Mouse (Mus musculus): ENCODE measurements around the gene Numa1. TPM values are rescaled to one million over a fixed set of nuclear protein-coding genes. Genes with fewer than 3 reads are reported as not detected.
"Not testable (repeated sequence)": the region's sequence is repeated elsewhere in the genome, so short reads cannot be mapped to it uniquely, and the experiment has no call there.

Gene Numa1
- total RNA-seq, 1 experiment from 2014 or later = 154 TPM

DNA sequence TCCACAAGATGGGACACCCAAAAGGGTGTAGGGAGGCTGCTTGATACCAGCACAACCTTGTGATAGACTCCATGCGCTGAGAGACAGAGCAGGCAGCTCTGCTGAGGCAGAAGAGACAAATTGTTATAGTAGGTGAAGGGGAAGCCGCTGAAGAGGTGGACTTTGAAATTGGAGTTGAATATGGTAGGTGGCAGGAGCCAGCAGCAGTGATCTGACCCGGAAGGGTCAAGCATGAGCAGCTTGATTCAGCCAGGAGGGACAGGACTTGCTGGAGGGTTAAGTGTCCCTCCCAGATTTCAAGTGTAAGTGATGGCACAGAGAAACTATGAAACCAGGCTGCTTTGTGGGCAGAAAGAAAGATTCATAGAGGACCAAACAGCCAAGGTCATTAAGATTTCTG is 51.2 kb downstream of the Numa1 start:
- DNase-seq = no peak

DNA sequence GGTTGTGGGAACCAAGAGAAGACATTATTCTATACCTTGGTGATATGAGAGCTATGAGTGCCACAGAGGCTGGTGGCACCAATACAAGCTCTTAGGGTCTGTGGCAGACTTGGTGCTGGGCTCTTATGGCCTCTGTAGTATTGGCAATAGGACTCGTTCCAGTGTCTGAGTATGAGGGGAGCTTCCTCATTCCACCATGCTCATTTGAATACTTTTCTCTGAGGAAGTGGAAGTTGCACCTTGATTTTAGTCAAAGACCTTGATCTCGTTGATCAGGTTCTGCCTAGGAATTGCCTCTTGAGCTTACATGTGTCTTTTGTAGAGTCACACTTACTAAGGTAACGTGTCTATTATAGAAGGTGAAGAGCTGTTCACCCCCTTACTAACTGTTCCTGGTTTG is 60.3 kb downstream of the Numa1 start:
- no peak for DNase-seq

DNA sequence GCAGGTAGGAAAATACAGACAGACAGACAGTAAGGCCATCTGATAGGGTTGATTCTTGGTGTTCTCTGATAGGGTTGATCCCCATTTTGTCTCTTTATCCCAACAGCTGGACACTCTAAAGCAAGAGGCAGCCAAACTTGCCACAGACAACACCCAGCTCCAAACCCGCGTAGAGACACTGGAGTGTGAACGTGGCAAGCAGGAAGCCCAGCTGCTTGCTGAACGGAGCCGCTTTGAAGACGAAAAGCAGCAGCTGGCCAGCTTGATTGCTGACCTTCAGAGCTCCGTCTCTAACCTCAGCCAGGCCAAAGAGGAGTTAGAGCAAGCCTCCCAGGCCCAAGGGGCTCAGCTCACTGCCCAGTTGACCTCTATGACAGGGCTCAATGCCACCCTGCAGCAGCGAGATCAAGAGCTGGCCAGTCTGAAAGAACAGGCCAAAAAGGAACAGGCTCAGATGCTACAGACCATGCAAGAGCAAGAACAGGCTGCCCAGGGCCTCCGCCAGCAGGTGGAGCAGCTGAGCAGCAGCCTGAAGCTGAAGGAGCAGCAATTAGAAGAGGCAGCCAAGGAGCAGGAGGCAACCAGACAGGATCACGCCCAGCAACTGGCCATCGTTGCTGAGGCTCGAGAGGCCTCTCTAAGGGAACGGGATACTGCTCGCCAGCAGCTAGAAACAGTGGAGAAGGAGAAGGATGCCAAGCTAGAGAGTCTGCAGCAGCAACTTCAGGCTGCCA is 64.5 kb downstream of the Numa1 start:
- DNase-seq = peak; percentile 92

DNA sequence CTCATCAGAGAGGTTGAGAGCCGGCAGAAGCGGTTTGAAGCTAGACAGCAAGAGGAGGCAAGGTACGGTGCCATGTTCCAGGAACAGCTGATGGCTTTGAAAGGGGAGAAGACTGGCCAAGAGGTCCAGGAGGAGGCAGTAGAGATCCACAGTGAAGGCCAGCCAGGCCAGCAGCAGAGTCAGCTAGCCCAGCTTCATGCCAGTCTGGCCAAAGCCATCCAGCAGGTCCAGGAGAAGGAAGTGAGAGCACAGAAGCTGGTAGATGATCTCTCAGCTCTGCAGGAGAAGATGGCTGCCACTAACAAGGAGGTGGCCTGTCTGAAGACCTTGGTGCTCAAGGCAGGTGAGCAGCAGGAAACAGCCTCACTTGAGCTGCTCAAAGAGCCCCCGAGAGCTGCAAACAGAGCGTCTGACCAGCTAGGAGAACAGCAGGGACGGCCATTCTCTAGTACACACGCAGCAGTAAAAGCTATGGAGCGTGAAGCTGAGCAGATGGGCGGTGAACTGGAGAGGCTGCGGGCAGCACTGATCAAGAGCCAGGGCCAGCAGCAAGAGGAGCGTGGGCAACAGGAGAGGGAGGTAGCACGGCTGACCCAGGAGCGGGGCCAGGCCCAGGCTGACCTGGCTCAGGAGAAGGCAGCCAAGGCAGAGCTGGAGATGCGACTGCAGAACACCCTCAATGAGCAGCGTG is 65.7 kb downstream of the Numa1 start:
- no peak for DNase-seq

DNA sequence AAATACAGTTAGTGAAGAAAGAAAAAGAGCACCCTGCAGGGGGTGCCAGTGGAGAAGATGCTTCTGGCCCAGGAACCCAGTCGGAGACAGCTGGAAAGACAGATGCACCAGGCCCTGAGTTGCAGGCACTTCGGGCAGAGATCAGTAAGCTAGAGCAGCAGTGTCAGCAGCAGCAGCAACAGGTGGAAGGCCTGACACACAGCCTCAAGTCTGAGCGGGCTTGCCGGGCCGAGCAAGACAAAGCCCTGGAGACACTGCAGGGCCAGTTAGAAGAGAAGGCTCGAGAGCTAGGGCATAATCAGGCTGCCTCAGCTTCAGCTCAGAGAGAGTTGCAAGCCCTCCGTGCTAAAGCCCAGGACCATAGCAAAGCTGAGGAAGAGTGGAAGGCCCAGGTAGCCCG is 66.4 kb downstream of the Numa1 start:
- DNase-seq = no peak

DNA sequence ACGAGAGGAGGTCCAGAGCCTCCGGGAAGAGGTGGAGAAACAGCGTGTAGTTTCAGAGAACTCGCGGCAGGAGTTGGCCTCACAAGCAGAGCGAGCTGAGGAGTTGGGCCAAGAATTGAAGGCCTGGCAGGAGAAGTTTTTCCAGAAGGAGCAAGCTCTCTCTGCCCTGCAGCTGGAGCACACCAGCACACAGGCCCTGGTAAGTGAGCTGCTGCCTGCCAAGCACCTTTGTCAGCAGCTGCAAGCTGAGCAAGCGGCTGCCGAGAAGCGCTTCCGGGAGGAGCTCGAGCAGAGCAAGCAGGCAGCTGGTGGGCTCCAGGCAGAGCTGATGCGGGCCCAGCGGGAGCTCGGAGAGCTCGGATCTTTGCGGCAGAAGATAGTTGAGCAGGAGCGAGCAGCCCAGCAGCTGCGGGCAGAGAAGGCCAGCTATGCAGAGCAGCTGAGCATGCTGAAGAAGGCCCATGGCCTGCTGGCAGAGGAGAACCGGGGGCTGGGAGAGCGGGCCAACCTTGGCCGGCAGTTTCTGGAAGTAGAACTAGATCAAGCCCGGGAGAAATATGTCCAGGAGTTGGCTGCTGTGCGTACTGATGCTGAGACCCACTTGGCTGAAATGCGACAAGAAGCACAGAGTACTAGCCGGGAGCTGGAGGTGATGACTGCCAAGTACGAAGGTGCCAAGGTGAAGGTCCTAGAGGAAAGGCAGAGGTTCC is 67.2 kb downstream of the Numa1 start:
- DNase-seq = peak; percentile 49

DNA sequence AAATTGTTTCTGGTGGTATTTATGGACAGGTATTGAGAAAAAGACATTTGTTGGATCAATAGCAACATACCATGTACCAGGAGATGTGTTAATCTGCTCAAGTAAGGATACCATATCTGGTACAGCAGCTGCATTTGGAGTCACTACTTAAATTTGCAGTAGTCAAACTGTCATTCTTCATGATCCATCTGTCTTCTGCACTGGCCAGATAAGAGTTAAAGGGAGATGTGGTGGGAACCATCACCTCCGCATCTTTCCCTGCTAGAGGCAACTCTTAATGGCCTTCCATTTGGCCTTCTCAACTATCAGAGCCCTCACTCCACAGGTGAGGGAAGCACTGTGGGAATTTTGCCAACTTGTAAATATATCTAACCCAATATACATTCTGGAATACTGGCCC is 72.6 kb downstream of the Numa1 start:
- DNase-seq = no peak

DNA sequence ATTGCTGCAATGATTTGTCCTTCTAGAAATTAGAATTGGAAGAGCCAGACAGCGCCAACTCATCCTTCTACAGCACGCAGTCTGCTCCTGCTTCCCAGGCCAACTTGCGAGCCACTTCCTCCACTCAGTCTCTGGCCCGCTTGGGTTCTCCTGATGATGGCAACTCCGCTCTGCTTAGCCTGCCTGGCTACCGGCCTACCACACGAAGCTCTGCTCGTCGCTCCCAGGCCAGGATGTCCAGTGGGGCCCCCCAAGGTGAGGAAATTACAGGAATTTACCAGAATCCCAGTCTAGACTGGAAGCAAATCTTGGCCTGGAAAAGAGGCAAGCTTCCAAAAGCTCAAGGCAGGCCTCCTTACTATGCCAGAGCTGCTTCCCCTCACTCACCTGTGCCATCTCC is 77.9 kb downstream of the Numa1 start:
- no peak for DNase-seq

DNA sequence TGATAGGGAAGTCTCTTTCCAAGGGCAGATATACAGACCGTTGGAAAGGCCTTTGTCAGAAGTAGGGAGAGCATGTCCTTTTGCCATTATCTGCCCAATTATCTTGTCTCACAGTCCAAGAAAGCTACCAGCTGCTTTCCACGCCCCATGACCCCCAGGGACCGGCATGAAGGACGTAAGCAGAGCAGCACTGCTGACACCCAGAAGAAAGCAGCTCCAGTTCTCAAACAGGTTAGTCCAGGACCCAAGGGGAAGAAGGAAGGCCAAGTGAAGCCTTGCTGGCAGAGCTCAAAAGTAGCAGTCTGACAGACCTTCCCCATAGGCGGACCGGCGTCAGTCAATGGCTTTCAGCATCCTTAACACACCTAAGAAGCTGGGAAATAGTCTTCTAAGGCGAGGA is 79.5 kb downstream of the Numa1 start:
- DNase-seq = no peak

DNA sequence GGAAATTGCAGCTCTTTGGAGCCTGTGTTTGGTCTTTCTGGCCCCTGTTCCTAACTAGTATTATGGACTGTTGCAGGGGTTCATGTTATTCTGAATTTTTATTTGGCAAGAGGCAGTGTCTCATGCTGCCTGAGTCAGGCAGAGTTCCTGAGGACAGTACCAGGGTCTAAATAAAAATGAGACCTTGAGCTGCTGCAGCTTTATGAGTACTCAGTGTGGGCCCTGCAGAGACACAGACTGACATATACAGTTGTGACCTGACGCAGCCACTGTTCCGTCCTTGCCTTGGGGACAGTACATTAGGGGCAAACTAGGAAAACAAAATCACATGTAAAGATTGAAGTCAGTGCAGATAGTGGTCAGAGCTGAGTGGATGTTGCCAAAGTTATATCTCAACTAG is 81.1 kb downstream of the Numa1 start:
- peak; percentile 33 for DNase-seq

DNA sequence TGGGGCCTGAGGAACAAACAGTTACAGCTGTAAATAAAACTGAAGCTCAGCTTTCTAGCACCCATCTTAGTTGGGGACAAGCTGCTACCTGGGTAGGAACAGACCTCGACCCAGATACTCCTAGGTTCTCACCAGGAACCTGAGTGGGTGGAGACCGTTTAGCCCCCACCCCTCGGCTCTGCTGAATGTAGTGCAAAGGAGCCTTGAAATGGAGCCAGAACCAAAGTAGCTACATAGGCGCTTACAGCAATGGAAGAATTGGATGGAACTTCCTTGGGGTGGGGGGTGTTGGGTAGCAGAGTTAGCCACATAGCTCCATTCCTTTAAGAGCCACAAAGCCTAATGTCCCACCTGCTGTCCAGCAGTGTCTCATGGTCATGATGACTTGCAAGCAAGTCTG is 83.0 kb downstream of the Numa1 start:
- DNase-seq = peak; percentile 44

DNA sequence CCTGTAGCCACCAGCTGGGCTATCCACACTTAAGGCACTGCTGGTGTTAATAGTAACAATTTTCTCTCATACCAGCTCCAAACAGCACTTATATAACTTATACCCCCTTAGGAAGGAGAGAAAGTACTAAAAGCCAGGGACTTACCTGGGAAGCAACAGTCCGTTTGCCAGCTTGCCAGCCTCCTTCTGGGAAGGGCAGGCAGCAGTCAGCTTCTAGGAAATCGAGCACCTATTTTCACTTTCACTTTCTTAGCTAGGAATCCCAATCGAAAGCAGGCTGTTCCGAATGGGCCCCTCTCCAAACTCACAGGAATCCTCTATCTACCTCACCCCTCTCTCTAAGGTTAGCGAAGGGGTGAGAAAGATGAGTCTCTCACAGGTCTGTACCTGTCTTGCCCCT is 83.5 kb downstream of the Numa1 start:
- peak; percentile 58 for DNase-seq

DNA sequence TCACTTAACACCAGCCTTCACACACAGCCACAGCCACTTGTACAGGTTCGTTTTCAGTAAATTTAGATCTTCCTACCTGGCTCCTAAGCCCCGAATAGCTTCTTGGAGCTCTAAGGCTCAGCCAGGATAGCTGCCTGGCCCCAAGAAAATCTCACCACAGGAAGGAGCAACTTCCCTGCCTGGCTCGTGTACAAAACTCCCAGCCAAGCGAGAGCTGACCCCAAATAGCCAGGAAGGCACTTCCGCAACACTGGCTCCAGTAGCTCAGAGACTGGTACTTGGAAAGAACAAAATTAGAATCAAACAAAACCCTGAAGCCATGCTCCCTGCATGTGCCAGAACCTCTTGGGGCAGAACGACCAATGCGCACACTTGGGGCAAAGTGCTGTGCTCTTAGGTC is 84.1 kb downstream of the Numa1 start:
- peak; percentile 39 for DNase-seq

DNA sequence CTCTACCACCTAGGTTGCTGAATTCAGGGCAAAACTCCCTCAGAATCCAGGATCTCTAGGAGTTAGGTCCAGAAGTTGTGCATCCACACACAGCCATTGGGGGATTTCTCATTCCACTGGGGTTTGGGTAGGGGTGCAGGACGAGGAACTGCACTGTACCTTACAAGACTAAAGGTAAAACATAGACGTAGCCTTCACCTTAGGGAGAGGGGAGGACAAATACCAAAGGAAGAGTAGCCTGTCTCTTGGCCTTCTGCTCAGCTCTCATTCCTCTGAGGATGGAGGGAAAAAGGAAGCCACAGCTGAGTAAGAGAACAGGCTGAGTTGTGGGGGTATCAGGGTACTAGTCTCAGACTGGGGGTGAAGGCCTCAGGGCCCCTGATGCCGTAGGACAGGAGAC is 84.7 kb downstream of the Numa1 start, which contains the start of gene Il18bp:
Il18bp (minus strand) TSS at position 101 of the 400 bp plus-strand sequence.
- no peak for DNase-seq

DNA sequence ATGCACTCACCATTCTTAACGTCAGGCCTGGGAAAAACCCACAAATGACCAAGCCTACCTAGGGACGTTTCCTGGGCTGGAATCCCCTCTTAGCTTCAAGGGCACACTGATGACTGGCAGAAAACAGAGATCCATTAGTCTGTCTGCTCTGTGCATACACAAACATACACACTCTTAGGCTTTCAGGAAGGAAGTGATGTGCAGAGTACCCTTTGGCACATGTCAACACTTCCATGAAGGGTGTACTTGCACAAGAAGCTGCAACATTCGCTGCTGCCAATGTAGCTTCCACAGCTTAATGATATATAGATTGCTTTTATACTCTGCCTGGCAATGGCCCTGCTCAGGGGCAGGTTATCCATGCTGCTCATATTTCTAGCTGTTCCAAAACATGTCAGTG is 85.5 kb downstream of the Numa1 start:
- DNase-seq = no peak

DNA sequence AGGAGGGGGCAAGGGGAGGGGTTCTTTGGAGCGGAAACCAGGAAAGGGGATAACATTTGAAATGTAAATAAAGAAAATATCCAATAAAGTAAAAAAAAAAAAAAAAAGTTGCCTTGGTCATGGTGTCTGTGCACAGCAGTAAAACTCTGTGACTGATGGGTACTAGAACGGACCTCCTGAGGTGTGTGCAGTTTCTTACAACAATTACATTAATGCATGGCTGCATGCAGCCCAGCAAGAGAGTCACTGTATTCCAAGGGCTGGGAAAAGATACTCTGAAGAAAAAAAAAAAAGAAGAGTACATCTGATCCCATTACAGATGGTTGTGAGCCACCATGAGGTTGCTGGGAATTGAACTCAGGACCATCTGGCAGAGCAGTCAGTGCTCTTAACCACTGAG is 87.0 kb downstream of the Numa1 start:
- DNase-seq = not testable (repeated sequence)

DNA sequence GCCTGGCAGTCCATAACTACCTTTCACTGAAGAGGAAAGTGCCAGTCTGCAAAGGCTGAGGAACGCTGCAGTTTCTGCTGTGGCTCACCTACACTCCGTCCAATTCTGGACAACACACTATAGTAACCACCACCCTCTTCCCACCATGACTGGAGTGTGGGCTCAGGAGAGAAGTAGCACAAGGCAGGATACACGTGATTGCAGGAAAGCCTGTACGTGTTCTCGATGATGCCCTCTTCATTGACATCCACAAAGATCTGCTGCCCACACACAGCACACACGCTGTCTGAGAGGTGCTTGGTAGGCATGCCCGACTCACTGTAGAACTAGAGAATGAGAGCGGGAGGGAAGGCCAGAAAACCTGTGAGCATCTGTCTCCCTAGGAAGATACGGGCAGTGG is 89.9 kb downstream of the Numa1 start:
- DNase-seq = no peak

DNA sequence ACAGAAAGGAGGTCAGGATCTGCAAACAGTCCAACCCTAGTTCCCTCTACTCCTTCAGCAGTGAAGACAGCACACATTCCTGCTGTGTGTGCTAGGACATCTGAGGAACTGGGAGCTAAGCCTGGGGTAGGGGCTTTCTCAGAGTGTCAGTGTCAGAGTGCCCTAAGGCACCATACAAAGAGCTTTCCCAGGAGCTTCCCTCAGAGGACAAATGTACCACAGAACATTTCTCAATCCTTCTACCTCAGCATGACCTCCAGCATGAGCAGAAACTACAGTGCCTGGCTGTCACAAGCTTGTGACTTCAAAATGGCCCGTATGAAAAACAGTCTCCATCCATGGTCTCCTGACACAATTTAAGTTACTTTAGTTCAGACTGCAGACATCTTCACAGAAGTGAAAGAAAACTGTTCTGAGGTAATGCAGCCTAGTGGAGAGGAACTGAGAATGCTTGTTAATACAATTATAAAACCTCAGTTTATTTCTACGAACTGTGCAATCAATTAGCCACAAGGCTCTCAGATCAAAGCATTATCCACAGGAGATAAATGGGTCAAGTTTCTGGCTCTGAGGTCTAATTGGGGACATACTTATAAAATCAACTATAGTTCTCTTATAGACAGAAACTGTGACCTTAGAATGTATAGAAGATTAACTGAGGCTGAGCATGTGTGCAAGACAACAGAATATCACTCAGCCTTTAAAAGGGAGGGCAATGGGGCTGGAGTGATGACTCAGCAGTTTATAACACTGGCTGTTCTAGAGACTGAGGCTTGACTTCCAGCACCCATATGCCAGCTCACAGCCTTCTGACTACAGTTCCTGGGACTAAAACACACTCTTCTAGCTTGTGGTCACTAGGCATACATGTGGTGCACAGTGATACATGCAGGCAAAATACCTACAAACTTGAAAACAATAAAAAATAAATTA is 91.5 kb downstream of the Numa1 start:
- no peak for DNase-seq

DNA sequence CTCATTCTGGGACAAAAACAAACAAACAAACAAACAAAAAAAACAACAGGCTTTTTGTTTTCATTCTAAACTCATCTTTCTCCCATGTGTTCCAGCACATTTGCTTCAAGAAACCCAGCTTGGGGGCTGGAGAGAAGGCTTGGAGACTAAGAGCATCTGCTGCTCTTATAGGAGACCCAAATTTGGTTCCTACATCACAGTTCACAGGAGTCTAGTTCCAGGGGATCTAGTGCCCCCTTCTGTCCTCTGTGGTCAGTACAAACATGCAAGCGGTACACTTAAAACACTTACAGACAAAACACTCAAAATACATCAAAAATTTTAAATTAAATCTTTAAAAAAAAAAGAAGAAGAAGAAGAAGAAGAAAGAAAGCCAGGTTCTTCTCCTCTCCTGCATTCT is 101.0 kb downstream of the Numa1 start:
- peak; percentile 44 for DNase-seq

DNA sequence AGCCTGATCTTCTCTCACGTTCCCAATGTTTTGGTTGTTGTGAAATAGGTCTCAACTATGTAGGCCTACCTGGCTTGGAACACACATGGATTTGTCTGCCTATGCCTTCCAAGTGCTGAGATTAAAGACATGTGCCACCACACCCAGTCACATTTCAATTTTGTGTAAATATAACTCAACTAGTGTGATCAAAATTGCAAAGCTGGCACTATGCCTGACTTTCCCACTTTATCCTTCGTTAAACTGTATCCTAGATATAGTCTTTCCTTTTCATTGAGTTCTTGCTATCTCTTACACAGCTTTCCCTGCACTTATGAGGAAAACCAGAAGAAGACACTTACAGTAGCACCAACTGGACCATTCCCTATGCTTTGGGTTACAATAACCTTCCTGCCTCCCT is 101.6 kb downstream of the Numa1 start:
- no peak for DNase-seq

DNA sequence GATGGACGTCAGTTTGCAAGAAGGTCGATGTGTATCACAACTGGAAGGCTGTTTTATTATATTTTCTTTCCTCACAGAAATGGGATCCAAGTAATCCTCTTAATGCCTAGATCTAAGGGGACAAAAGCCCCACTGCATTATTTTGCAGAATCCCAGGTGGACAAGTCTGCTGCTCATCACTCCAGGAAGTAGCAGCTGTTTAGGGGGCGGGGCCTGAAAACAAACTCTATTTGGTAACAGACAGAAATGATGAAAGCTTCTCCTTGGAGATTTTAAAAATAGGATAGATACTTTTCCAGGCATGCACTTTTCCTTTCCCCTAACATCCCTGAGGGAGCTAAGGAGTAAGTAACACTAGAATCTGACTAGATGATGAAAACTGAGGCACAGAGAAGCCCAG is 103.4 kb downstream of the Numa1 start:
- DNase-seq = no peak

DNA sequence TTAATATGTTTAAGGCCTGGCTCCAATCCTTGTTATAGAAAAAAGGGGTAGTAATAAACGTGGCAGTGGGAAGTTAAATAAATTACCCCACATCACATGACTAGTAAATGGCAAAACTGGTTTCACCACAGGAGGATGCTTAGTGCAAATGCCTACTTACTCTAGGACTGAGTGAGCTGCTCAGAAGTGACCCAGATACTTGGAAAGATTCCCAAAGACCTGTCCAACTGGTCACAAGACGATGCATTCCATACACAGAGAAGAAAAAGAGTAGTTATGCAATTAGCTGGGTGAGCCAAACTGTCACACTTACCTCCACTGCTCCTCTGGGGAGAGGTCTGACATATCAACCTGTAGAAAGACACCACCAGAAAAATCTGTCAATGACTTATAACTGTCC is 108.4 kb downstream of the Numa1 start:
- no peak for DNase-seq

Data from adrenal gland, postnatal 14 days (tissue).